Mouse (Mus musculus) heart, adult 18-20 months (tissue): ENCODE measurements around the gene Ust. TPM values are rescaled to one million over a fixed set of nuclear protein-coding genes. Genes with fewer than 3 reads are reported as not detected.

Experiments
- DNase-seq, 2 experiments: peaks; one replicate each; pipeline ENCODE4 v3.0.0; 2021 to 2022; ENCODE audit warnings: mixed read lengths in 1 of 2
- total RNA-seq, 2 experiments: library from RNA; stranded (reverse); gene quantifications; 2 replicates each; pipeline ENCODE4 v1.2.3; 2021

The Ust gene
- total RNA-seq, 2 experiments from 2014 or later = 1.1 to 1.9 TPM

- peak; percentile 50 to 52 for DNase-seq
These were observed 13.8 kb downstream of the Ust start for GRCm38 (mm10) chr10:8504832-8505231.

- DNase-seq = peak in 1 of 2 experiments; percentile 31
These were observed 19.4 kb downstream of the Ust start for GRCm38 (mm10) chr10:8498951-8499891.

DNA sequence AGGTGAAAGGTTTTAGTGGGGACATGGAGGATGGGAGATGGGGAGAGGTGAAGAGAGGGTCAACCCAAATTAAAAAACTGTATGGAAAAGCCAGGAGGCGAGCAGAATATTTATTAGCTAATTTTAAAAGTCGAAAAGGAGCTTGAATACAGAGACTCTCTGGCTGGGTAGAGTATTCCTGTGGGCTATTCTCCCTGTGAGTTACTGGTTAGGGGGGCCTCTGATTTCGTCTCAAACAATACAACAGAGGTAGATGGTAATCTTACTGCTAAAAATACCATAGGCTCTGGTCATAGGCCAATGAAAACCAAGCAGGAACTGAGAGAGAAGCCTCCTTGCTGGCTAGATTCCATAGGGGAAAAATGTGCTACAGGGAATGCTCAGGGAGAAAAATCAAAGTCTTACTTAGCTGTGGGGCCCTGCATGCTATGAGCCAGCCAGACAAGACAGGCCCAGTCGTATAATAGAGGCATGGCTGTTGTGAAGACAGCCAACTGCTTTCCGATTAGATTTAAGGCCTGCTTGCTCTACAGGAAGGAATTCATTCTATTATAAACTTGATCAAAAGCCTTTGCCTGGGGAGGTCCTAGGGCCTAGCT is 23.0 kb downstream of the Ust start:
- DNase-seq = no peak

DNA sequence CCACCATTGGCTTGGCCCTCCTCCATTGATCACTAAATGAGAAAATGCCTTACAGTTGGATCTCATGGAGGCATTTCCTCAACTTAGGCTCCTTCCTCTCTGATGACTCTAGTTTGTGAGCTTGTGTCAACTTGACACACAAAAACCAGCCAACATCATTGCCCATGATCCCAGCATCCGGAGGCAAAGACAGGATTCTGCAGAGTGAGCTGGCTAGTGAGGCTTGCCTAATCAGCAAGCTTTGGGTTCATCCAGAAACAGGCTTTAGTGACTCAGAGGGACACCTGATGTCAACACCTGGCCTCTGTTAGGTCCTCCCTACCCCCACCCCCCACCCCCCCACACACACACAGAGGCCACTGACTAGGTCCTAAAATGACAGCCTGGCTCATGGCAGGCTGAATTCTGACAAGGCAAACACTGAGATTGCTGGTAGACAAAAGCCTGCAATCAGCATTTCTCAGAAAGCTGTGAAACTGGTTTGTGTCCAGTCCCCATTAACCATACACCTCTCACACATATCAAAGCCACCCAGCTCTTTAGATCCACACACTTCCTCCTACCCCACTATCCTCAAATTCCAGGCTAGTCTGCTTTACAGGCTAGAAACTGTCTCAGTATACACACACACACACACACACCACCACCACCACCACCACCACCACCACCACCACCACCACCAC is 26.6 kb downstream of the Ust start:
- DNase-seq = no peak

GRCm38 (mm10) chr10:8487388-8487787 is 31.2 kb downstream of the Ust start:
- no peak for DNase-seq

DNA sequence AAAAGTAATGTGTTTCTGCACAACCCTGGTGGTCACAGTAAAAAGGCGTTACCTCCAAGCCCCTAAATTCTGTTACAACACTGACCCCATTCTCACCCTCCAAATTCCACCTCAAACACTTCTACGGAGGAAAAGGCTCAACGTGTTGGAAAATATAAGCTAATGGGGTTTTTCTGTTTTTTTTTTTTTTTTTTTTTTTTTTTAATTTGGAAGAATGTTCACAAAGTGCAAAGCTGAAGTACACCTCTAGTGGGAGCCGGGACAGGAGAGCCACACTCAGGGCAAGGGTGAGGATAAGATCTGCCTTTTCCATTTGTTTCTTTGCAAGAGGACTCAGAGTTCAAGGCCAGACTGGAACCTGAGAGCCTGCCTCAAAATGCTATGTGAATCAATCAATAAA is 34.1 kb downstream of the Ust start:
- no peak for DNase-seq

DNA sequence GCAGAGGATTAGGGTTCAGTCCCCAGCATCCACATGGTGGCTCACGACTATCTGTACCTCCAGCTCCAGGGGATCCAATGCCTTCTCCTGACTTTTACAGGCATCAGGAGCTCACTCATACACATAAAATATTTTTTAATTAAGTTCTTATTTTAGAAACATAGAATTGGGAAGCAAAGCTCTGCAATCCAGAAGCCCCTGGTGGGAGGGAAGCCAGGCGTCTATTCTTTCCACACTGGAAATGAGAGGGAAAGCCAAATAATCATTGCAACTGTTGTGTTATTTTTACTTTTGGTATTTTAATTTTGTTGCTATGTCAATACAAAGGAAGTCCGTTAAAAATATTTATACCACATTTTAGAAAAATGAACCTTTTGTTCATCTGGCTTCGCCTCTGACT is 35.8 kb downstream of the Ust start:
- no peak for DNase-seq

DNA sequence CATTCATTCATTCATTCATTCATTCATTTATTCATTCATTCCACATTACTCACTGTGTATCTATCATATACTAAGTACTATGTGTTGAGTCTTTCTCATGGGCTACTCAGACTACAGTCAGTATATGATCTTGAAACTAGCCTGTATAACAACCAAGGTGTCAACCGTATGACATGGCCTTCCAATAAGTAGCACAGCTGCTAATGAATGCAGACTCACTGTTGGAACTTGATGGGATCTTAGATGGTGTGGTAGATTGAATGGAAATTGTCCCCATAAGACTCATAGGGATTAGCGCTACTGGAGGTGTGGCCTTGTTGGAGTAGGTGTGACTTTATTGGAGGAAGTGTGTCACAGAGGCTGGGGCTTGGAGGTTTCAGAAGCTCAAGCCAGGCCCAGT is 38.8 kb downstream of the Ust start:
- DNase-seq = no peak

GRCm38 (mm10) chr10:8477936-8478335 is 40.7 kb downstream of the Ust start:
- DNase-seq = no peak

GRCm38 (mm10) chr10:8471995-8472394 is 46.6 kb downstream of the Ust start:
- DNase-seq = peak; percentile 33 to 38

DNA sequence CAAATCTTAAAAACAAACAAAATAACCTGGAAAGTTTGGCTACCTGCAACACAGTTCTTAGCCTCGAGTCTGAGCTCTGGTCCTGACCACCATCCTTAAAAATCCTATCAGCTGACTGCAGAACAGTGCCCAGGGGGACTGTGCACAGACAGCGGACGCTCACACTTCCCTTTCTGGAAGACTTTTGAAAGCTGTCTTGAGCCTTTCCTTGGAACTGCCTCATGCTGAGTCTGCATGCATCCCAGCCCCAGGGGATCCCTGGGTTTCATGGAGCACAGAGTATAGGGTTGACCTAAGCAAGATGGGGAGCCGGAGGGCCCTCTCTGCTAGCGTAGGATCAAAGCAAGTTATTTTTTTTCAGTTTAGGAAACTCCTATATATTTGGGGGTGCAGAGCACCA is 47.6 kb downstream of the Ust start:
- no peak for DNase-seq

GRCm38 (mm10) chr10:8469516-8469915 is 49.1 kb downstream of the Ust start:
- DNase-seq = no peak

- DNase-seq = no peak
These were observed 49.8 kb downstream of the Ust start for GRCm38 (mm10) chr10:8468651-8469386.

- DNase-seq = peak; percentile 32 to 59
These were observed 52.7 kb downstream of the Ust start for GRCm38 (mm10) chr10:8465918-8466317.

GRCm38 (mm10) chr10:8465216-8465615 is 53.4 kb downstream of the Ust start:
- DNase-seq = no peak

DNA sequence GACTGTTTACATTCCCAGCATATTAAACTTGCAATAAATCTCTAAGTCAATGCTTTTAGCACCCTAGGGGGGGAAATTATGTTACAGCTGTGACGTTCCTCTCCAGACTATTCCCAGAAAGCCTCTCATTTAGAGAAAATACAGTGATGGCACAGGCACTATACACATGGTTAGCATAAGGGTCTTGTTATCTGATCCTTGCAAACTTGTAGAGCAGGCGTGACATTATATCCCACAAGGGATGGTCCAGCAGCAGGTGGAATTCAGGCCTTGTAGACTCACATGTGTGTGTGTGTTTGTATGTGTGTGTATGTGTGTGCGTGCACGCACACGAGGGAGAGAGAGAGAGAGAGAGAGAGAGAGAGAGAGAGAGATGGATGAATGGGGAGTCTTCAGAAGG is 57.3 kb downstream of the Ust start:
- DNase-seq = no peak

GRCm38 (mm10) chr10:8454711-8455110 is 63.9 kb downstream of the Ust start:
- no peak for DNase-seq

GRCm38 (mm10) chr10:8447681-8448080 is 70.9 kb downstream of the Ust start:
- DNase-seq = no peak

DNA sequence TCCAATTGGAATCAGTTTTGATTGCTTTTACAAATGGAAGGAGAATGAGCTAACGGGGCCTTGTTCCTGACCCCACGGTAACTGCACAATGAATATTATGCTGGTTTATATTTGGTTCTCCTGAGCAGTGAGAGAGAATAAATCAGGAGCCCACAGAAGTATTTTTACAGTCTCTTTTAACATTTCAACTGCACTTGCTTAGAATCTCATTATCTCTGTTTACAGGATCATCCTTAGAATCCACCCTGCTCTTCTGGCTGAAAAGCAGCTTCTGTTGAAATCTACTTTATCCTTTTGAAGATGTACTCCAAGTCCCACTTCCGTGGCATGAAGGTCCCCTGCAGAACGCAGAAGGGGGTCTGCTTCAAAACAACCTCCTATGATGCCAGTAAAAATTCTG is 71.7 kb downstream of the Ust start:
- DNase-seq = no peak

DNA sequence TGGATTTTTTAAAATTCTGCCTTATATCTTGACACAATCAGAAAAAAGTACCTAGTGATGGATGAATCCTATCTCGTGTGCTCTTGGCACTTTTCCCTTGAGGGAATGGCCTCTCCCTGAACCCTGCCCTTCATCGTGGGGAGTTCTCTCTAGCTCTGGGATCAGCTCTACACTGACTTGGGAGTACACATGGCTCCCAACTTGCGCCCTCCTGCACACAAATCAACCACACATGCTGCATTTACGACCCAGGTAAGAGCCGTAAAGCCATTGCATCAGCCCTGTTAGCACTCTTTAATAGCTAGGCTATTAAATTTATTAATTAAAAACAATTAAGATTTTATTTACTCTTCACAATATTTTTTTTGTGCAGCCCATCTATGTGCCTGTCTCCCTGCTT is 74.6 kb downstream of the Ust start:
- no peak for DNase-seq

- DNase-seq = peak; percentile 49 to 64
These were observed 86.8 kb downstream of the Ust start for GRCm38 (mm10) chr10:8431857-8432256.
